Mouse (Mus musculus) thymus, postnatal 14 days (tissue): Measurements from ENCODE around the gene Vdr.
"Not testable (repeated sequence)": the region's sequence is repeated elsewhere in the genome, so short reads cannot be mapped to it uniquely, and the experiment has no call there.

Experiments
- DNase-seq: peaks from one replicate; pipeline ENCODE4 v3.0.0; 2021

Vdr gene

DNA sequence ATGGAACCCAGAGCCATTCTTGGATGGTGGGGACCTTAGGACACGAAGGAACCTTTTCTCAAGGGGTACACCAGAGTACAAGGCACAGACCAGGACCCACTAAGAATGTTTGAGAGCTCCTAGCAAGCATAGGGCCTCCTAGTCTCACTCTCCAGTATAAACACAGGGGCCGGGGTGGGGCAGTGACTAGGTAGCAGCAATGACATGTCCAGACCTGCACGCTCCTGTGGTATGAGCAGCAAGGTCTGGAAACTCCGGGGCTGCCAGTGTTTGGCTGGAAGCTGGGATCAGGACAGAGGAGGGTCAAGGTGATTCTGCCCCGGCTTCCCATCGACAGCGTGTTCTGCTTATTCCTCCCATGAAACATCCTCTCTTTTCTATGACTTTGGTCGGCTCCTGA lies 34.6 kb downstream of the Vdr start:
- DNase-seq: no peak

DNA sequence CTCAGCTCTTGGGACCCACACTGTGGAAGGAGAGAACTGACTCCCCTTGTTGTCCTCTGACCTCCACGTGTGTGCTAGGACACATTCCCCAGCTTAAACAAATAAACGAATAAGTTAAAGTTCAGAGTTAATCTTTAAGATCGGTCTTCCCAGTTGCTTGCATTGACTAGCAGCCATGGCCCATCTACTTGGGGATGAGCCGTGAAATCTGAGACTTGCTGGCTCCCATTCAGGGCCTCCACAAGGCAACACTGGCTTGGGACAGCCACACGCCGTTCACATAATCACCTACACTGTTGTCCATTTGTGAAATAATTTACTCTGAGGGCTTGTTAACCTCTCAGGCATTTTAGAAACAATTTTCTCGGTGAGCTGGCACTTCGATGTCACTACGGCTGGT lies 36.7 kb downstream of the Vdr start:
- DNase-seq: no peak

DNA sequence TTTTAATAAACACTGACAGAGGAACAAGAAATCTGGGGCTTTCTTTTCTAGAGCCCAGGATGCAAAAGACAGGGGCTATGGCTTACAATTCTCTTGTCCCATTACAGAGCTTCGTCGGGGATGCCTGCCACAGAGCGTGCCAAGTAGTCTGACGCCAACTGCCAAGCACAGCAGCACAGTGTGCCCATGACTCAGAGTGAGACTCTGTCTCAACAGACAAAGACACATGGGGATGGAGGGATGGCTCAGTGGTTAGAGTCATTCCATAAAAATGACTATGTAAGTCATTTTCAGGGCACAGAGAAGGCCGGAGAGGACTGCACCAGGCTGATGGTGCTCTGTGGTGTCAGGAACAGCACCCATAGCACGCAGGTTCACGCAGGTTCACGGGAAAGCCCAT lies 38.3 kb downstream of the Vdr start:
- DNase-seq: no peak

GRCm38 (mm10) chr15:97871055-97872030 lies 39.1 kb downstream of the Vdr start:
- no peak for DNase-seq

GRCm38 (mm10) chr15:97870116-97870515 lies 40.3 kb downstream of the Vdr start:
- DNase-seq: not testable (repeated sequence)

DNA sequence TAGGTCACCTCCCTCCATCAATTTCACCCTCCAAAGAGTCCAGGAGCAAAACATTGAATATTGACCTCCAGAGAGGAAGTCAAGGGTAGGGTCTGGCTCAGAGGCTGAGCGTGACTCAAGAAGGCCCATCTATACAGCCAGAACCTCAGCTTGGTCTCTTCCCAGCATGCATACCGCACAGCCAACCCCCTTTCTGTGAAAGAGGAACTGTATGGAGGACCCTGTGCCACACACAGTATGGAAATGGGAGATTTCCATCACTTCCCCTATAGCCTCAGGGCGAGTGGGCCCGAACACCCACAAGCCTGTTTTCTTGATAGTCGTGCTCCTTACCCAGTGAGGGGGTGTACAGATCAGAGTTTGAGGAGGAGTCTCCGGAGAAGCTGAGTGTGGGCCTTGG lies 41.4 kb downstream of the Vdr start:
- DNase-seq: no peak

GRCm38 (mm10) chr15:97865988-97866387 lies 44.4 kb downstream of the Vdr start:
- no peak for DNase-seq

DNA sequence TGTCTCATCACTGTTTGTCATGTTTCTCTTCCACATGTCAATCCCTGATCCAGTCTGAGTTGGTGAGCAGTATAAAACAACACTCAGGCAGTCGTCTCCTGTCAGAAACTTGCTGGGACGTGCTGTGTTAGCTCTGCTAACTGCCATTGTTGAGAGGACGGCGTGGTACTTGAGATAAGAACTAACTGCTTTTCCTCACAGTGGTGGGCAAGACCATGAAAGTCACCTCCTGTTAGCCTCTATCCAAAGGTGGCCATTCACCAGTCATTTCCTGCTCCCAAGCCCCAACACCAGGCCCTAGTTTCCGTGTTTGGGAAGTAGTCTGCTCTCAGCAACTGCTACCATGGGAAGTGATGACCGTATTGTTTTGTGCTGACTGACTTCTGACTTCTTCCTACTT lies 45.3 kb downstream of the Vdr start:
- no peak for DNase-seq

DNA sequence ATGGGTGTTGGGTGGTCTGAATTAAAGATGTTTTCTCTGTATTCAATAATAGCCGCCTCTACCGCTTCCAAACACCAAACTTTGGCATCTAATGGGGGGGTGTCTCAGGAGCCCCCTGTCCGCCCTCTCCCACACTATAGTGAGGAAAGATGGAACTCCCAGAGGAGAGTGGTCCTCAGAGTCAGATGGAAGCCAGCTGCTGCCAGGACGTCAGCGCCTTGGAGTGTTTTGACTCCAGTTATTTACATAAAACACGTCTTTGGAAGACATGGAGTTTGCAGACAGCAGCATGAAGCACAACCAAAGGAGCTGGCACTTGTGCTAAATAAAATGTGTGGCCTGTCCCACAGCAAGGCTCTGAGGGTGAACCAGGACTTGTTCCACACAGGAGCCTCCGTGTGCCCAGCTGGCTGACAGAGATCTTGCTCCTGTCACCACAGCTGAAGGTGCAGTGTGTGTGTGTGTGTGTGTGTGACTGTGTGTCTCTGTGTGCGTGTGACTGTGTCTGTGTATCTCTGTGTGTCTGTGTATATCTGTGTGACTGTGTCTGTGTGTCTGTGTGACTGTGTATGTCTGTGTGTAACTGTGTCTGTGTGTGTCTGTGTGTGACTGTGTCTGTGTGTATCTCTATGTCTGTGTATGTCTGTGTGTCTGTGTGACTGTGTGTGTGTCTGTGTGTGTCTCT lies 45.9 kb downstream of the Vdr start:
- DNase-seq: no peak

DNA sequence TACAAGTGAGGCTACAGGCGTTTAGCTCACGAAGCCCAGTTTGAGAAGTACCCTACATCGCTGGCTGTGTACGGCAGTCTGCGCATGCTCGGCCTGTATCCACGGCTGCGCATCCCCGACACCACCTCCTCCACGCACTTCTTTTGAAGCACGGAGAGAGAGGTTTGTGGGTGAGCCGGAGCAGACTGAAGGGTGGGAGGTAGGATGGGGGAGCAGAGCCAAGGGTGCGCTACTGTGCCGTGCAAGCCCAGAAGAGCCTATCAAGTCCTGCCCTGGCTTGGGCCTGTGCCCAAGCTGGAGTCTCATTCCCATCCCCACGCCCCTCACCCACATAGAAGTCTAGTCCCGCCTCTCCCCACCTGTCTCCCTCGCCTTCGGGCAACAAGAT lies 46.9 kb downstream of the Vdr start:
- no peak for DNase-seq

DNA sequence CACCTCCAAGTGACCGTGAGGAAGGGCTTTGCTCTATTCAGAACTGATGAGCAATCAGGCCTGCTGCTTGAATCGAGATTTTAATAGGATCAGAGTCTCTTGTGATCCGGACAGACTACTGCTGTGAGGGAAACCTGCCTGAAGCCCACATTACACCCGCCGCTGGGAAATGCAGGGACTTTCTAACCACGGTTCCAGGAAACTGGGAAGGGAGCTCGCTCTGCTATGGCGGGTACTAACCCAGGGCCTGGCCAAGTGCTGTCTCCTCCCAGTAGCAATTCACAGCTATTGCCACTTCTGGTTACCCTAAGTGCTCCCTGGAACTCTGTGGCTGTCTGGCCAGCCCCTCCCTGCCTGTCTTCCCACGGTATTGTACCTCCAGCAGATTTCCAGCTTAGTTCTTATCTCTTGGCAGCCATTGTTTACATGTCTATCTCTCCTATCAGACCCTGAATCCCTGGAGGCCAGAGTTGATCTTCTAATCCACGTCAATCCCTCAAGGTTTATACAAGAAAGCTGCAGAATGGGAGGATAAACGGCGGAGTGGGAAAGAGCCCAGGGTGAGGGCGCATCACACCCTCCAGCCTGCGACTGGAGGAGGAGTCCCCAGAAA lies 47.4 kb downstream of the Vdr start:
- DNase-seq: no peak

- no peak for DNase-seq
Observed at GRCm38 (mm10) chr15:97860353-97860752, 50.1 kb downstream of the Vdr start.

DNA sequence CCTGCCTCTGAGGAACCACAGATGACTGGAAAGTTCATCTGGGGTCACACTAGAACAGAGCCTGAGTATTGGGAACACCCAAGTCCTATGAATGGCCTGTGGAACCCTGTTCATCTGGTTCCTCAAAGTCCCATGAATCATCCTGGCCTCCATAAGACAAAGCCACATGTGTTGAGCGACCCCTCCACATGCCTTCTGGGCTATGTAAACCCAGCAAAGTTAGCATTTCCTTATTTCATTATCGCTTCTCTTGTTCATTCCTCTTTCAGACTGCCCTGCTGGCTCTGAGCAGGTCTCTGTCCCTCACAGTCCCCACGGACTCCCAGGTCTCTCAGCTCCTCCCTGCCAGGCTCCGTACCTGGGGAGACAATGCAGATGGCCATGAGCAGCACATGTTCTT lies 52.0 kb downstream of the Vdr start:
- DNase-seq: no peak

DNA sequence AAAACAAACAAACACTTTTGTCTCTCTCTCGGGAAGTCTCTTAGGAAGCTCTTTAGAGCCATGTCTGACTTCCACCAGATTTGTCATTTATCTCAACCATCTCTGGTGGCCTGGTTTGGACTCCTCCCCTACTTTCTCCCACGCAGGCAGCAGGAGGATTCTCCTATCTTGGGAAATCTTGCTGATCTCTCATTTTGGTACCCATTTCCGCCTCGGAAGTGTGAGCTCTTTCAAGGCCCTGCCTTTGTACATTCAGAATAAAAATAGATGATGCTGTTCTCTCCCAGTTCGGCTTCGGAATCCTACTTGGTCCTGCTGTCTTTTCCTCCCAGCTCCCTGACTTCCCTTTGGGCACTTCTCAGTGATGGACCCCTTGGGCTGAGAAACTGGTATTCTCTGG lies 55.9 kb downstream of the Vdr start:
- no peak for DNase-seq

DNA sequence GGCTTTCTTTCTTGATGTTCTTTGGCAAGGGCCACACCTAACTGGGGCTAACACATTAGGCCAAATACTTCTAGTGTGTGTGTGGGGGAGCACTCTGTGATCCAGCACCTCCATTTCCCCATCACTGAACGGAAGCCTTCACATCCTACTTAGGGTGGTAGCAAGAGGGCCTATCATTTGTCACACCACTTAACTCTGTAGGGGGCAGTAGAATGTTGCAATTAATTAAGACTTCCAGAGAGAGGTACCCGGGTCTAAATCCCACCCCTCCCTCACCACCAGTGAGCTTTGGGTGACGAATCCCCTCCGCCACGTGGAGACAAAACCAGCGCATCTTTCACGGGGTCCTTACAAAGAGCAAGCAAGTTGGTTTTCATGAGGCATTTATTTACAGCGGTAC lies 56.4 kb downstream of the Vdr start:
- DNase-seq: peak; percentile 19

- DNase-seq: peak; percentile 20
Observed at GRCm38 (mm10) chr15:97852291-97852690, 58.1 kb downstream of the Vdr start.

DNA sequence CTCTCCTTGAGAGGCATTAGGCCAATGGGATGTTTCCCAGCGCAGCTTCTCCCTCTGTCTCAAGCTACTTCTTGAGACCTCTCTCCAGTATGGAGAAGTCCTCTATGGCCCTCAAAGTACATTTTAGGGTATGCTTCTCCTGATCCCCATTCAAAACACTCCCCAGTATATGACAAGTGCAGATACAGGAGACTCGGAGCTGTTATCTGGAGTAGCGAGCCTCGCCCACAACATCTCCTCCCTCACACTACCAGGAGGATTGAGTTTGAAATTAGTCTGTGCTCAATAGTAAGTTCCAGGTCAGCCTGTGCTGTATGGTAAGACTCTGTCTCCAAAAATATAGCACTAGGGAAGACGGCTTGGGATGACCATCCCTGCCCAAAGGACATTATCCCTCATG lies 59.4 kb downstream of the Vdr start:
- DNase-seq: no peak

DNA sequence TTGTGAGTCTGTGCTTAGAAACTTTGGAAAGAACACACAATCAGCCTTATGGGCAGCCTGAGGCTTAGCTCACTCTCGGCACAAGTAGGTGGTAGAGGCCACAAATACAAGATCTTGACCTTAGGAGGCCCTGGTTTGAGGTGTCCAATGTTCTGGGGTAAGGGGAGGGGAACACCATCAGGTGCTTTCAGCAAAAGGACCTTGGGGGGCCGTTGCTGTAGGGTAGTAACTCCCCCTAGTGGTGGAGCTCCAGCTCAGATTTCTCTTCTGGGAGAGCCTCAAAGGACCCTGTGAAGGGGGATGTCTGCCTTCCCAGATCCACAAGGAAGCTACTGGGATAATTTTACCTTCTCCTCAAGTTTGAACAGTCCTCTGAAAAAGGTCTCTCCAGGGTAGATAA lies 60.0 kb downstream of the Vdr start:
- peak; percentile 75 for DNase-seq

DNA sequence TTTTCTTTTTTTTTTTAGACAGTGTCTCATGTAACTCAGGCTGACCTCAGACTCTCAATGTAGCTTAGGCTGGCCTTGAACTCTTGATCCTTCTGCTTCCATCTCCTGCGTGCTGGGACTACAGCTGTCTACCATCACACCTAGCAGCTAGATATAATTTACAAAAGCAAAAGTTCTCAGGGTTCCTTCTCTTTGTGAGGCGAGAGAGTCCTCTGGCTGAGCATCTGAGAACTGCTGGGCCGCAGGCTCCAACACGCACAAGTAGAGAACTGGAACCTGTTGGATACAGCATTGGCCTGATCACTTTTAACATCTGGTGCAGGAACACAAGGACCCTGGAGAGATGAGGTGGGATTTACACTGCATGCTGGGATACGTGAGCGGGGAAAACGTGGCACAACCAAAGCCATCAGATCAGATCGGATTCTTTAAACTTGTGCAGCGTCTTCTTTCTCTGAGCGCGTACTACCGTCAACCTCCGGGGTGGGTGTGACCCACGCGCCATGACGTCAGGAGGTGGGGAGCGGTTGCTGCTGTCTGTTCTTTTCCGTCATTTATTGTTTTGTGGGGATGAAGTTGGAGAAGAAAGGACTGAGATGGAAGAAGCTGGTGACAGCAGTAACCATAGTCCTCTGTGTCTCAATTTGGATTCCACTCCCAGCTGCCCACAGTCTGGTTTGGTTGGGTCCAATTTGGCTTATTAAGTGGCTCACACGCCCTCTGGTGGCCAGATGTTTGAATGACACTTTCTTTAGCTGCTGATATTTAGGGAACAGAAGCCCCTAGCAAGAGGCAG lies 61.1 kb downstream of the Vdr start:
- peak; percentile 87 for DNase-seq

DNA sequence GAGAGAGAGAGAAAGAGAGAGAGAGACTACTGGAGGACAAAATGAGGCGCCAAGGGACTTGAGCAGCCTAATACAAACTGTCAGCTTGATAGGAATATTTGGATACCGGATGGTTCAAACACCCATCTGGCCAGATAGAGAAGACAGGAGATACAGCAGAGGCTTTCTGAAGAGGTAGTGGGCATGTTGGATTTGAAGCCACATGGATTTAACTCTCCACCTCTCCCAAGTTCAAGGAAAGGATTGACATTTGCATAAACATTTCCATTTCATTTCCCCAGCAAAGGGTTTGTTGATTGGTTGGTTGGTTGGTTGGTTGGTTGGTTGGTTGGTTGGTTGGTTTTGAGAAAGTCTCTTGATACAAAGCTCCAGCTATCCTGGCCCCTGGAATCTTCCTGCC lies 62.6 kb downstream of the Vdr start:
- DNase-seq: no peak

DNA sequence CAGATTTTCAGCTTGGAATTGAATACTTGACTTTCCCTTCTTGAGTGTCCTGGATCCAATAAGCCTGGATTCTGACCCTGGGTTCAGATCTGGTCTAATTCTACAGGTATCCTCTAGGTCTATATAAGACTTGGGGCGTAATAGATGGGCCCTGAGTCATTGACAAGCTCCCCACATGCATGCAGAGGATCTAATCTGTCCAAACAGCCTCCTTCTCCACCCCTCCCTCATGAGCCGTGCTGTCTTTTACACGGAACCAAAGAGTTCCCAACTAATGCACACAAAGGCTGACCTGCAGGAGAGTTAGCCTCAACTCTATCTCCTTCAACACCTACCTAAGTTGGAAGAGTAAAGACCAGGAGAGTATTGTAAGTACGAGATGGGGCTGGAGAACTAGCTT lies 63.1 kb downstream of the Vdr start:
- DNase-seq: no peak

DNA sequence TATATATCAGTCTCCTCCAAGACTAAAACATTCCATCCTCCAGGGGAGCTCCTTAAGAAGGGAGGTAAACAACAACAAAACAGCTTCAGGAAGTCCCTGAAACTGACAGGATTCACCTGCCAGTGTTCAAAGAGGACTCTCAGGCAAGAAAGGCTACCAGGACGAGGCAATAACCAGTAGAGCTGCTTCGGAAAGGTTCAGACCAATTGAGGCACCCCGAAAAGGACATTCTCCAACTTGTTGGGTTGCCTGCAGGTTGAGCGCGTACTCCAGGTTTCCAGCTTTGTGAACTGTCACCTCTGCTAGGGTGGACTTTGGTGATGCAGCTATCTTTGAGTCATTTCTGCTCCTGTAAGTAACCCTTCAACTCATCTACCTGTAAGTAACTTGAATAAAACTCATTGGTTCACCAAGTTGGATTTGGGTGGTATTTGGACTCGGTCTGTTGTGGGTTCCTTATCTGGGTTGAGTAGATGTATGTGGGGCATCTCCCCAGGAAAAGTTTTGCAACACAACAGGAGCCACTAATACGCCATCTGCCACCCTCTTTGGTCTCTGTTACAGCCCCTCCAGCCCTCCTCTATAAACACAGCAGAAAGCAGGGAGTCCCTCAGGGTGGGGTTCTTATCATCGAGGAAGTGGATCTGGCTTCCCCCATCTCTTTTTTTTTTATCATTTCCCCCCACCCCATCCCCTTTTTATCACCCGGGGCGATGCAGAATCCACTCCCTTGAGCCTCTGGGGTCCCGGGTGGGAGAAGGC lies 64.1 kb downstream of the Vdr start:
- no peak for DNase-seq
